Mouse (Mus musculus) stomach, embryonic 14.5 days (tissue): Measurements from ENCODE around the gene Cped1. TPM values are rescaled to one million over a fixed set of nuclear protein-coding genes. Genes with fewer than 3 reads are reported as not detected.
A peak's percentile ranks its signal among the peaks of the same experiment; 100 is the strongest.

ENCODE experiments used
- ATAC-seq: fragments of 200-750 bp; cut with Nextera tagmentation; 2 replicates; pipeline ENCODE4 v1.8.0; 2017; ENCODE audit warnings: low read depth, moderate TSS enrichment; ENCODE audit not compliant: insufficient number of reproducible peaks, insufficient read depth, low FRiP score
- H3K27ac ChIP-seq: fragments of 300-500 bp; sonication (generic); 2 replicates; pipeline ENCODE4 v1.5.1; 2014; ENCODE audit warnings: mild to moderate bottlenecking, low read length, moderate library complexity, mixed read lengths
- H3K27me3 ChIP-seq: fragments of 300-500 bp; sonication (generic); 2 replicates; pipeline ENCODE4 v1.6.1; 2014; ENCODE audit warnings: low read length, control low read depth, mixed read lengths; ENCODE audit not compliant: control insufficient read depth, insufficient read depth
- H3K36me3 ChIP-seq: fragments of 300-500 bp; sonication (generic); 2 replicates; pipeline ENCODE4 v1.6.1; 2014; ENCODE audit warnings: mild to moderate bottlenecking, control low read depth, low read length, moderate library complexity, mixed read lengths; ENCODE audit not compliant: control insufficient read depth, insufficient read depth
- H3K4me1 ChIP-seq: fragments of 300-500 bp; sonication (generic); 2 replicates; pipeline ENCODE4 v1.6.1; 2014; ENCODE audit warnings: low read length, control low read depth, mixed read lengths; ENCODE audit not compliant: control insufficient read depth, insufficient read depth
- H3K4me2 ChIP-seq: fragments of 300-500 bp; sonication (generic); replicated peaks from 2 replicates; pipeline ENCODE4 v1.6.1; 2014; ENCODE audit warnings: low read depth, low read length, control low read depth
- H3K4me3 ChIP-seq: fragments of 300-500 bp; sonication (generic); 2 replicates; pipeline ENCODE4 v1.5.1; 2014; ENCODE audit warnings: low read depth, low read length, control low read depth
- H3K9ac ChIP-seq: fragments of 300-500 bp; sonication (generic); replicated peaks from 2 replicates; pipeline ENCODE4 v1.6.1; 2014; ENCODE audit warnings: low read depth, mild to moderate bottlenecking, control low read depth, low read length, moderate library complexity, mixed read lengths
- H3K9me3 ChIP-seq: fragments of 300-500 bp; sonication (generic); 2 replicates; pipeline ENCODE4 v1.6.1; 2016; ENCODE audit warnings: low read depth, low read length, control low read depth; ENCODE audit not compliant: control insufficient read depth
- WGBS: fragments of 180-500 bp; shearing (Covaris S2); extraction: QIAGEN DNeasy Blood & Tissue Kit; methylation state at CpG from one replicate; pipeline ENCODE4 v1.1.7; 2014; 5-methylcytosine and 5-hydroxymethylcytosine counted together
- polyA plus RNA-seq: library from polyadenylated mRNA; unstranded; fragments of >200 nt; fragmentation: Nextera tagmentation; extraction: Ambion mirVana; gene quantifications from 2 replicates; pipeline ENCODE4 v1.2.1, GENCODE M21; 2014

Gene Cped1
- polyA plus RNA-seq, 1 experiment from 2014 or later = 47.2 TPM

GRCm38 (mm10) chr6:22198603-22199002, 212.9 kb downstream of the Cped1 start:
- Histone ChIP-seq H3K36me3 (no peaks in the 10 kb centered on the region), H3K27ac (no peak overlapping the region), H3K4me3 (no peak overlapping the region), H3K4me1 (no peaks in the 10 kb centered on the region), H3K9ac (no peak overlapping the region), H3K4me2 (no peak overlapping the region), H3K27me3 (no peaks in the 10 kb centered on the region), H3K9me3 (no peaks in the 10 kb centered on the region)
- 62% methylated on average over 3 of the region's 3 CpGs for WGBS
- no peak for ATAC-seq

DNA sequence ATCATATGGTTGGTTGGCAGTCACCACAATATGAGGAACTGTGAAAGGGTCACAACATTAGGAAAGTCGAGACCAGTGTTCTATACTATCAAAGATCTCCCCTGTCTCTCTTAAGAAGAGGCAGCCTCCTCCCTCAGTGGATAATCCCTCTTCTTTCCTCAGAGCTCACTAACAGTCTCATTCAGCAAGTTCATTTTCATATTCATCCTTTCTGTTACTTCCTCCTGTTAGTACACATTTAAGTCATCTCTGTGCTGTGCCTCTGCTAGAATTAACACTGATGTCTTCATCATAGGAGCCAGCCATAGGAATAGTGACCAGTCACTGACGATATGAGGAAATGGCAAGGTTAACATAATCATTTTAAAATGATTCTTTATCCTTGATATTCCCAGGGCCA, 213.8 kb downstream of the Cped1 start:
- Histone ChIP-seq H3K27me3 (no peaks in the 10 kb centered on the region), H3K4me2 (no peak overlapping the region), H3K27ac (no peak overlapping the region), H3K9me3 (no peaks in the 10 kb centered on the region), H3K4me3 (no peak overlapping the region), H3K4me1 (no peaks in the 10 kb centered on the region), H3K9ac (no peak overlapping the region), H3K36me3 (no peaks in the 10 kb centered on the region)
- no peak for ATAC-seq
- WGBS = 76% methylated on average over 2 of the region's 2 CpGs

DNA sequence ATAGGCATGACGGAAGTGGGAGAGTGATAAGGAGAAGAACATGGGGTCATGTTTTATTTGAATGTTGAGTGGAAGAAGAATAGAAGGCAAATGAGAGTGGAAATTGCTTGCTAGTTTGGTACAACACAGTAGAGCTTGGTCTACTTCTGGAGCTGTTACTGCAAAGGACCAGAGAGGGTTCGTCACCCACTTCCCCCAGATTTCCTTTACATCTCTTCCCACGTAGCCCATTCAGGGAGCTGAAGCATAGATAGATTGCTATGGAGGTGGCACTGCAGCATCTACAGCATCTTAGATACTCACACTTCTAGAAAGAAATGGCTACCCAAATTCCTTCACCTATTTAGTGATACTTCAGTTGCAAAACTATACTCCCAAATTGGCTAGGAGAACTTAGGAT, 214.4 kb downstream of the Cped1 start:
- Histone ChIP-seq H3K9ac (no peak overlapping the region), H3K4me1 (no peaks in the 10 kb centered on the region), H3K27me3 (no peaks in the 10 kb centered on the region), H3K9me3 (no peaks in the 10 kb centered on the region), H3K27ac (no peak overlapping the region), H3K4me3 (no peak overlapping the region), H3K36me3 (no peaks in the 10 kb centered on the region), H3K4me2 (no peak overlapping the region)
- 88% methylated on average over 3 of the region's 3 CpGs for WGBS
- no peak for ATAC-seq

DNA sequence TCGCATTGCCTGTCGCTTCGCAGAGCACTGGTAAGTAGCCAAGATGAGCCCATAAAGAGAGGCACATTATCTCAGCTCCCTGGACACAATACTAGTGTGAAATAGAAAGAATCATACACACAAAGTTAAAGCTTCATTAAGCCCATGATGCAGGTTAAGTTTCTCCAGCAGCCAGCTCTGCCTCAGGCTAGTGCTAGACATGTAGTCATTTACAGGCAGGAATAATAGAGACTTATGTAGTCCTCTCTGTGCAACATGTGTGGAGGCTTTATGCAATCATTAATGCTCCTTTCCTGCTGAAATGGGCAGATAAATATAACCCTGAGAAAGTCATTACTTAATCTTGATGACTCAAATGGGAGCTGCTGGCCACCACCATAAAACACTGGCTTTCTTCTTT, 216.2 kb downstream of the Cped1 start:
- 78% methylated on average over 3 of the region's 3 CpGs for WGBS
- no peaks in the 10 kb centered on the region for H3K36me3 ChIP-seq
- H3K4me1 ChIP-seq = no peaks in the 10 kb centered on the region
- no peak overlapping the region for H3K9ac ChIP-seq
- H3K9me3 ChIP-seq = no peaks in the 10 kb centered on the region
- H3K4me2 ChIP-seq = no peak overlapping the region
- no peaks in the 10 kb centered on the region for H3K27me3 ChIP-seq
- ATAC-seq = no peak
- no peak overlapping the region for H3K27ac ChIP-seq
- no peak overlapping the region for H3K4me3 ChIP-seq

DNA sequence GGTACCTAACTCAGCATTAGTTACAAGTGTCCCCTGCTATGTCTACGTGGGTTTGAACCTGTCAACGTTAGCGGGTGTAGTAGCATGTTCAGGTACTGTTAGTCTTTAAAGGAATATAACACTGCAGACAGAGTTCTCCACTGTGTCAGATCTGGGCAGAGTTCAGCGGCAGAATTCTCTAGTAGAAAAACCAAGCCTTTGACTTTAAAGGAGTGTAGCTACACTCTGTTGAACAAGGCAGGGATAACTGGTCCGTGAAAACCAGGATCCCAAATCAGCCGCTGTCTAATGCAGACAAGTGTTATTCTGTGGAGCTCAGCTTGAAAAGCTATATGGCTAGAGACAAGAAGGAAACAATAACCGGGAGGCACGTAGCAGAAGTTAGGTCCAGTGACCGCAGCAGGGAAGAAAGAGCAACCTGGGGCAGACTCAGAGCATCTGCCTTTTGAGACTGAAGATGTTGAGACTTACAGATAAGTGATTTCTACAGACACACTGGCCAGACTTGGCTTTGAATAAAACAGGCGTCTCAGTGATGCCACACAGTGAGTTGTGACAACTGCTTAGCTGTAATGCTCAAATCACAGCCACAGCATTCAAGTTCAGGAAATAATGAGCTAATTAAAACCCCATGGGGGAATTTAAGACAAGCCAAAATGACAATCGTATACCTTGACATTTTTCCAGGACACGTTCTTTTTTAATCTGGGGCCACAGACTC, 219.5 kb downstream of the Cped1 start:
- no peak overlapping the region for H3K27ac ChIP-seq
- no peak for ATAC-seq
- no peaks in the 10 kb centered on the region for H3K36me3 ChIP-seq
- WGBS = 86% methylated on average over 12 of the region's 12 CpGs
- H3K9me3 ChIP-seq = no peaks in the 10 kb centered on the region
- H3K4me2 ChIP-seq = no peak overlapping the region
- H3K27me3 ChIP-seq = no peaks in the 10 kb centered on the region
- H3K9ac ChIP-seq = no peak overlapping the region
- no peak overlapping the region for H3K4me3 ChIP-seq
- no peaks in the 10 kb centered on the region for H3K4me1 ChIP-seq

- no peak for ATAC-seq
- no peak overlapping the region for H3K27ac ChIP-seq
- no peak overlapping the region for H3K9ac ChIP-seq
- WGBS = 74% methylated on average over 7 of the region's 7 CpGs
- H3K9me3 ChIP-seq = no peaks in the 10 kb centered on the region
- no peaks in the 10 kb centered on the region for H3K4me1 ChIP-seq
- no peaks in the 10 kb centered on the region for H3K36me3 ChIP-seq
- no peak overlapping the region for H3K4me3 ChIP-seq
- H3K4me2 ChIP-seq = 0 out of 2 replicates have a peak overlapping the region, but pooled peaks have one; percentile 8
- H3K27me3 ChIP-seq = no peaks in the 10 kb centered on the region
Measured at GRCm38 (mm10) chr6:22205751-22206121, 220.0 kb downstream of the Cped1 start.

GRCm38 (mm10) chr6:22206179-22206578, 220.5 kb downstream of the Cped1 start:
- 39% methylated on average over 14 of the region's 14 CpGs for WGBS
- Histone ChIP-seq H3K4me1 (no peaks in the 10 kb centered on the region), H3K27me3 (no peaks in the 10 kb centered on the region), H3K36me3 (no peaks in the 10 kb centered on the region), H3K4me3 (no peak overlapping the region), H3K27ac (no peak overlapping the region), H3K9me3 (no peaks in the 10 kb centered on the region), H3K4me2 (0 out of 2 replicates have a peak overlapping the region, but pooled peaks have one; percentile 8), H3K9ac (no peak overlapping the region)
- no peak for ATAC-seq

DNA sequence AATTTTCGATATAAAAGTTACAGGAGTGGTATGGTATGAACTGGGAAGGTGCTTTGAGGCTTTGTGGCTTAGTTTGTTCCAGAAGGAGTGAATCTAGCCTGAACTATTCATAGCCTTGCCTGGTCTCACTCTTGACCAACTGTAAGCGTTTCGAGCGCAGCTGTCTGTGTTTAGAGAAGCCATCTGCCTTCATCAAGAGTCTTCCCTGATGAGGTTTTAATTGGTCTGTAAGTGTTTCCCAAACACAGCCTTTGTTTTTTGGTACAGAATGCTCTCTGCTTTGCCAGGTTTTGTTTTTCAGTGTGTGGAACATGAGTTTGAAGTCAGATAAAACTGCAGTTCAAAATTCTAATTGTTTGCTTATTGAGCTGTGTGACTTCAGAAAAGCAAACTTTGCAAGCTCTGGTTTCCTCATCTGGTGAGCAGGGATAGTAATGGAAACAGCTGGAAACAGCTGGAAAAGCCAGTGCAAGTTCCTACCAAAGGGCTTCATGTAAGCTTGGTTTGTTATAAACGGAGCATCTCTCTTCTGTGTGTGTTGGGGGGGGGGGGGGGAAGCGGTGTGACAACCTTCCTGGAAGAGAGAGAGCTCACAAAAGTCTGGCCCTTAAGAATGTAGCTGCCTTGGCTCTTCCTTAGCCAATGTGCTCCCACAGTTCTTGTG, 221.0 kb downstream of the Cped1 start:
- H3K4me2 ChIP-seq = no peak overlapping the region
- H3K27me3 ChIP-seq = no peaks in the 10 kb centered on the region
- no peaks in the 10 kb centered on the region for H3K36me3 ChIP-seq
- H3K4me1 ChIP-seq = no peaks in the 10 kb centered on the region
- ATAC-seq = no peak
- no peaks in the 10 kb centered on the region for H3K9me3 ChIP-seq
- 47% methylated on average over 6 of the region's 6 CpGs for WGBS
- no peak overlapping the region for H3K4me3 ChIP-seq
- no peak overlapping the region for H3K9ac ChIP-seq
- peak overlapping the region; percentile 0; the same call in 1 of the 2 replicates for H3K27ac ChIP-seq
